Mouse (Mus musculus): ENCODE results near the gene Pdzd8. TPM values are rescaled to one million over a fixed set of nuclear protein-coding genes. Genes with fewer than 3 reads are reported as not detected.

Gene Pdzd8
- polyA plus RNA-seq, 1 experiment from 2014 or later: 6.9 TPM

GRCm38 (mm10) chr19:59336655-59337054, 8.9 kb downstream of the Pdzd8 start:
- ATAC-seq (replicated peaks; ENCODE audit: insufficient number of reproducible peaks, insufficient read depth, low FRiP score, low read depth): no peak
- Histone ChIP-seq H3K4me1 (replicated peaks) (peaks cover 9% of the 10 kb centered on the region), H3K27ac (no peak overlapping the region), H3K36me3 (no peaks in the 10 kb centered on the region), H3K4me2 (no peak overlapping the region), H3K4me3 (no peak overlapping the region), H3K9ac (no peak overlapping the region), H3K27me3 (no peaks in the 10 kb centered on the region), H3K9me3 (replicated peaks) (no peaks in the 10 kb centered on the region)
- 91% methylated on average over 1 of the region's 1 CpGs for WGBS

- Histone ChIP-seq H3K27me3 (no peaks in the 10 kb centered on the region), H3K4me1 (replicated peaks) (no peaks in the 10 kb centered on the region), H3K9ac (no peak overlapping the region), H3K9me3 (replicated peaks) (no peaks in the 10 kb centered on the region), H3K36me3 (0 out of 2 replicates have a peak, but pooled peaks cover 3% of the 10 kb centered on the region), H3K27ac (no peak overlapping the region), H3K4me3 (no peak overlapping the region), H3K4me2 (no peak overlapping the region)
- no peak for ATAC-seq (replicated peaks; ENCODE audit: insufficient number of reproducible peaks, insufficient read depth, low FRiP score, low read depth)
Measured at GRCm38 (mm10) chr19:59330816-59331225, 14.8 kb downstream of the Pdzd8 start.

DNA sequence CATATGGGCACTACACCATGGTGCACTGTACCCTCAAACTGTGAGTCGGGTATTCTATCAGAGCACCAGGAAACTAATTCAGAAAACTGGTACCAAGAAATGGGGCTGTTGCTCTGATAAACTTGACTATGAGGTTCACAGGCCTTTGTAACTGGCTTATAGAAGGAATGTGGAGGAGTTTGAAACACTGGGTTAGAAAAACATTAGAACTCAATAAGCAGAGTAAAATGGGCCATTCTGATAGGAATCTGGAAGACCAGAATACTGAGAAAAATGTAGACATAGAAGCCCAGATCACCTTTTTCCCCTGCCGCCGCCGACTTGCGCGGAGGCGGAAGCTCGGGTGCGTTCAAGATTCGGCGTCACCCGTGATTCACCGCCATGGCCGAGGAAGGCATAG, 23.6 kb downstream of the Pdzd8 start, which contains the start of gene Rps12-ps3:
TSS of gene Rps12-ps3 (plus strand) at position 301 of the 400 bp plus-strand sequence.
- 95% methylated on average over 13 of the region's 14 CpGs for WGBS
- Histone ChIP-seq H3K4me2 (no peak within 1 kb of the TSS), H3K9me3 (replicated peaks) (no peaks in the 10 kb centered on the region), H3K4me3 (no peak within 1 kb of the TSS), H3K4me1 (replicated peaks) (peaks cover 3% of the 10 kb centered on the region; the same call in 1 of the 2 replicates), H3K27me3 (no peaks in the 10 kb centered on the region), H3K27ac (no peak within 1 kb of the TSS), H3K9ac (no peak within 1 kb of the TSS), H3K36me3 (0 out of 2 replicates have a peak, but pooled peaks cover 2% of the 10 kb centered on the region)
- ATAC-seq (replicated peaks; ENCODE audit: insufficient number of reproducible peaks, insufficient read depth, low FRiP score, low read depth): no peak

GRCm38 (mm10) chr19:59316571-59316970, 29.0 kb downstream of the Pdzd8 start:
- Histone ChIP-seq H3K27ac (no peak overlapping the region), H3K4me1 (replicated peaks) (no peaks in the 10 kb centered on the region), H3K9ac (no peak overlapping the region), H3K4me2 (no peak overlapping the region), H3K9me3 (replicated peaks) (no peaks in the 10 kb centered on the region), H3K4me3 (no peak overlapping the region), H3K27me3 (no peaks in the 10 kb centered on the region), H3K36me3 (no peaks in the 10 kb centered on the region)
- ATAC-seq (replicated peaks; ENCODE audit: insufficient number of reproducible peaks, insufficient read depth, low FRiP score, low read depth): no peak

- Histone ChIP-seq H3K27me3 (no peaks in the 10 kb centered on the region), H3K4me3 (no peak overlapping the region), H3K9ac (no peak overlapping the region), H3K9me3 (replicated peaks) (no peaks in the 10 kb centered on the region), H3K36me3 (no peaks in the 10 kb centered on the region), H3K27ac (no peak overlapping the region), H3K4me1 (replicated peaks) (no peaks in the 10 kb centered on the region), H3K4me2 (no peak overlapping the region)
- no peak for ATAC-seq (replicated peaks; ENCODE audit: insufficient number of reproducible peaks, insufficient read depth, low FRiP score, low read depth)
Measured at GRCm38 (mm10) chr19:59315308-59315707, 30.3 kb downstream of the Pdzd8 start.

DNA sequence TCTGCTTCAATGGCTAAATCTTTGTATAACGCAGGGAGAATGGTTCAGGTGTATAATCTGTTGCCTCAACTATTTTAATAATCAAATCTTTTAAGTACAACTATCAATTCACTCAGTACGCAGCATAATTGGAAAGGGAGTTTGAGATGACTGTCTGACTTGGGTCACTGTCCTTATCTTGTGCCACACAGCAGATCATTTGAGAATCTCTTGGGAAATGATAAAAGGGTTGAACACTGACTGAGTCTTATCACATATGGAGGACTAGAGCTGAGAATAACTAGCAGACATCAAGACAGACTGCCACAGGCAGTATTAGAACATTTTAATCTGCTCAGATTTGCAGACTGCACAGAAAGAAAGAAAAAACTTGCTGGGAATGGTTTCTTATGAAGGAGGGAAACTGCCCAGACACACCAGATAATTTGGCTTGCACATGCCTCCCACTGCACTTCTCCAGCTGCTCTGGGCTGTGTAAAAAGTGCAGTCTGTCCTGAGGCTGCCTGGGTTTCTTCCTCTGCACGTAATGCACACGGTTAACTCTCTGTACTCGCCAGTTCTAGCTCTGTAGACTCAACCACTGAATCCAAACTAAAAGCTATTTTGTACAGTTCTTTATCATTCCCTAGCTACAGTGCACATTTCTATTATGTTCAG, 53.3 kb downstream of the Pdzd8 start:
- no peaks in the 10 kb centered on the region for H3K9me3 ChIP-seq (replicated peaks)
- no peaks in the 10 kb centered on the region for H3K27me3 ChIP-seq
- no peak overlapping the region for H3K9ac ChIP-seq
- no peak overlapping the region for H3K27ac ChIP-seq
- ATAC-seq (replicated peaks; ENCODE audit: insufficient number of reproducible peaks, insufficient read depth, low FRiP score, low read depth): 0 out of 2 replicates have a peak, but pooled peaks have one; percentile 43
- no peak overlapping the region for H3K4me3 ChIP-seq
- no peak overlapping the region for H3K4me2 ChIP-seq
- WGBS: 65% methylated on average over 5 of the region's 5 CpGs
- no peaks in the 10 kb centered on the region for H3K4me1 ChIP-seq (replicated peaks)
- H3K36me3 ChIP-seq: no peaks in the 10 kb centered on the region

DNA sequence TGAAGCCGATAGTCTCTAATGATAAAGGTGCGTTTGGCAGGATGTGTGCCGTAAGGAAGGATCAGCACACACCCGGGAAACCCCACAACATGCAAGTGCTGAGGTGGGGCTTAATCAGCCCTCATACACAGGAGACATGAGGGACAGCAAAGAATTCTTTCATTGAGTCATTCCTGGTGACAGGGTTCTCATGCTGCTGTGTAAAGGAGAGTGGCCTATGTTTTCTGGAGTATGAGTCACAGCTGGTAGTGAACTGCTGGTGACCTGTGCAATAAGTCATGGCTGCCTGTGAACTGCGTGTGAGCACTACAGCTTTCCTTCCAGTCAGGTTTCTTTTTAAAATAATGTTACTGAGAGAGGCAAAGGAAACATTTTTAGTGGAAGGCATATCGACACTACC, 55.8 kb downstream of the Pdzd8 start:
- Histone ChIP-seq H3K9ac (no peak overlapping the region), H3K4me1 (replicated peaks) (no peaks in the 10 kb centered on the region), H3K4me2 (no peak overlapping the region), H3K9me3 (replicated peaks) (no peaks in the 10 kb centered on the region), H3K27me3 (no peaks in the 10 kb centered on the region), H3K4me3 (no peak overlapping the region), H3K36me3 (no peaks in the 10 kb centered on the region), H3K27ac (no peak overlapping the region)
- no peak for ATAC-seq (replicated peaks; ENCODE audit: insufficient number of reproducible peaks, insufficient read depth, low FRiP score, low read depth)
- WGBS: 67% methylated on average over 6 of the region's 6 CpGs

DNA sequence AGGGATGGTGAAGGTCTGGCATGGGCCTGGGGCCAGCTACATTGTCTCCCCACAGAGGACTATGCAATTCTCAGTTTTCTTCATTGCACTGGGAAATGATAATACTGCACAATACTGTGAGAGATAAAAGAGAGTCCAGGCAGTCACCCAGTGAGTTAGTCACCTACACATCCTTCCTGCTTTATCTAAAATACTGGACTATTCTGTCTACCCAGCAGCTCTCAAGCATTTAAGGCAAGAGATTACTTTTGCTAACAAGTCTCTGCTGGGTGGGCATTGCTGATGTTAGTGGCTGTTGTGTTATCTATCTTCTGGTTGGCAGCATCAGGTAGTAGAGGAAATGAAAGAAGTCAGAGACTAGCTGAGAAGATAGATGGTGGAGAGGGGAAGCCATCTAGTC, 56.5 kb downstream of the Pdzd8 start:
- H3K9ac ChIP-seq: no peak overlapping the region
- no peaks in the 10 kb centered on the region for H3K27me3 ChIP-seq
- no peaks in the 10 kb centered on the region for H3K36me3 ChIP-seq
- H3K4me3 ChIP-seq: no peak overlapping the region
- ATAC-seq (replicated peaks; ENCODE audit: insufficient number of reproducible peaks, insufficient read depth, low FRiP score, low read depth): no peak
- H3K4me2 ChIP-seq: no peak overlapping the region
- H3K9me3 ChIP-seq (replicated peaks): no peaks in the 10 kb centered on the region
- no peak overlapping the region for H3K27ac ChIP-seq
- no peaks in the 10 kb centered on the region for H3K4me1 ChIP-seq (replicated peaks)

- ATAC-seq (replicated peaks; ENCODE audit: insufficient number of reproducible peaks, insufficient read depth, low FRiP score, low read depth): no peak
- Histone ChIP-seq H3K27ac (no peak overlapping the region), H3K27me3 (no peaks in the 10 kb centered on the region), H3K4me1 (replicated peaks) (no peaks in the 10 kb centered on the region), H3K4me3 (no peak overlapping the region), H3K4me2 (no peak overlapping the region), H3K9ac (no peak overlapping the region), H3K36me3 (no peaks in the 10 kb centered on the region), H3K9me3 (replicated peaks) (no peaks in the 10 kb centered on the region)
- 75% methylated on average over 3 of the region's 3 CpGs for WGBS
Measured at GRCm38 (mm10) chr19:59282001-59282400, 63.6 kb downstream of the Pdzd8 start.

DNA sequence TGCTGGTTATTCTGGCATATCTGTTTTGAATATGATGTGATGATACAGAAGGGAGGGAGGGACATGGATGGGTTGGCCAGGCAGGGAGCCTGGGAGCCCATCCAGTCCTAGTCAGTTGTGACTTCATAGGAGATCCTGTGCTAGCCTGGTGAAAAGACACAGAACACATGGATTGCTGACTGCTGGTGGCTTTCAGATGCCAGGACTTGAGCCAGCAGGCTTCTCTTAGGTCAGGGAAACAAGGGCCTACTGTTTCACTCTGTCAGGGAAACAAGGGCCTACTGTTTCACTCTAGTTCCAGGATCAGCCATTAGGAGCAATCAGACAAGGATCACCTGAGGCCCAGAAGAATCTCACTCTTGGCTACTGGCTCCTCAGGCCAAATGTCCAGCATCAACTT, 64.7 kb downstream of the Pdzd8 start:
- Histone ChIP-seq H3K27ac (no peak overlapping the region), H3K27me3 (no peaks in the 10 kb centered on the region), H3K4me1 (replicated peaks) (no peaks in the 10 kb centered on the region), H3K4me3 (no peak overlapping the region), H3K4me2 (no peak overlapping the region), H3K9ac (no peak overlapping the region), H3K36me3 (no peaks in the 10 kb centered on the region), H3K9me3 (replicated peaks) (no peaks in the 10 kb centered on the region)
- ATAC-seq (replicated peaks; ENCODE audit: insufficient number of reproducible peaks, insufficient read depth, low FRiP score, low read depth): no peak

DNA sequence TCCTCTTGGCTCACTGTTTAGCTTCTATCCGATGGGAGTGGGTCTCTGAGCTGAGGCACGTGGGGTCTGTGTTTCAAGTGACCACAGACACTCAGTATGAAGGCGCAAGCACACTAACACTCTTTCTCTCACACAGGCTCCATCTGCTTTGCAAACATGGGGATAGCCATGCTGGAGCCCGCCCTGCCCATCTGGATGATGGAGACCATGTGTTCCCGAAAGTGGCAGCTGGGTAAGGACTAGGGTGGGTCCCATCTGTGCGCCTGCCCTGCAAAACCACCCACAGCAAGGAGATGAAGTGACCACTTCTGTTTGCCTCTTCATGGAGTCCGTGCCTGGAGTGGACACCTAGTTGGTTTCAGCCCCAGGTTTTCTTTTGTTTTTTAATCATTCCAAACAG, 69.2 kb downstream of the Pdzd8 start:
- WGBS: 80% methylated on average over 7 of the region's 7 CpGs
- no peak overlapping the region for H3K4me2 ChIP-seq
- H3K9me3 ChIP-seq (replicated peaks): no peaks in the 10 kb centered on the region
- H3K4me3 ChIP-seq: no peak overlapping the region
- no peaks in the 10 kb centered on the region for H3K36me3 ChIP-seq
- no peaks in the 10 kb centered on the region for H3K4me1 ChIP-seq (replicated peaks)
- no peaks in the 10 kb centered on the region for H3K27me3 ChIP-seq
- no peak for ATAC-seq (replicated peaks; ENCODE audit: insufficient number of reproducible peaks, insufficient read depth, low FRiP score, low read depth)
- H3K9ac ChIP-seq: no peak overlapping the region
- no peak overlapping the region for H3K27ac ChIP-seq

DNA sequence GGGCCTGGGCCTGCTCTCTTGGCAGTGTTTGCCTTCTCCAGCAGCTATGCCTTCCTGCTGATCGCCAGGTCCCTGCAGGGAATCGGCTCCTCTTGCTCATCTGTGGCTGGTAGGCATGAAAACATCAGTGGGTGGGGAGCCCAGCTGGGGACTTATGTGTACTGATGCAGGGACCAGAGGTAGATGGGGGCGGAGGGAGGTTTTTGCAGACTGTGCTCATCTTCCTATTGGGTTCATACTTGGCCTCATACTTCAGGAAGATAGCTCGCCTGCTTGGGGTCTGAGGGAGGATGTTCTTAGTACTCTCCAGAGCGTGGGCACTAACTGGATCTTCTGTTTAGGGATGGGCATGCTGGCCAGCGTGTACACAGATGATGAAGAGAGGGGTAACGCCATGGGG, 72.4 kb downstream of the Pdzd8 start:
- no peak overlapping the region for H3K4me2 ChIP-seq
- H3K9ac ChIP-seq: no peak overlapping the region
- H3K36me3 ChIP-seq: no peaks in the 10 kb centered on the region
- no peak for ATAC-seq (replicated peaks; ENCODE audit: insufficient number of reproducible peaks, insufficient read depth, low FRiP score, low read depth)
- H3K4me1 ChIP-seq (replicated peaks): no peaks in the 10 kb centered on the region
- no peak overlapping the region for H3K4me3 ChIP-seq
- H3K27me3 ChIP-seq: no peaks in the 10 kb centered on the region
- WGBS: 86% methylated on average over 7 of the region's 7 CpGs
- H3K9me3 ChIP-seq (replicated peaks): no peaks in the 10 kb centered on the region
- H3K27ac ChIP-seq: no peak overlapping the region
